Mouse (Mus musculus) right cerebral cortex, adult 2 months (tissue): ENCODE measurements around the gene Usp16.
A peak's percentile ranks its signal among the peaks of the same experiment; 100 is the strongest.

Experiments
- DNase-seq, 2 experiments: peaks; one replicate each; pipeline ENCODE4 v3.0.0; 2021 to 2022; ENCODE audit warnings: low spot score in 2 of 2

Gene Usp16

GRCm38 (mm10) chr16:87454419-87455179 is at the start of gene Usp16:
Usp16 (plus strand) TSS chr16:87454703.
- peak; percentile 94 to 98 for DNase-seq

- DNase-seq, result no peak
Observed at GRCm38 (mm10) chr16:87405001-87405400, 49.5 kb upstream of the Usp16 start.

GRCm38 (mm10) chr16:87420662-87421061 is 33.8 kb upstream of the Usp16 start:
- DNase-seq, result no peak

- DNase-seq, result no peak
Observed at GRCm38 (mm10) chr16:87427516-87427915, 27.0 kb upstream of the Usp16 start.

DNA sequence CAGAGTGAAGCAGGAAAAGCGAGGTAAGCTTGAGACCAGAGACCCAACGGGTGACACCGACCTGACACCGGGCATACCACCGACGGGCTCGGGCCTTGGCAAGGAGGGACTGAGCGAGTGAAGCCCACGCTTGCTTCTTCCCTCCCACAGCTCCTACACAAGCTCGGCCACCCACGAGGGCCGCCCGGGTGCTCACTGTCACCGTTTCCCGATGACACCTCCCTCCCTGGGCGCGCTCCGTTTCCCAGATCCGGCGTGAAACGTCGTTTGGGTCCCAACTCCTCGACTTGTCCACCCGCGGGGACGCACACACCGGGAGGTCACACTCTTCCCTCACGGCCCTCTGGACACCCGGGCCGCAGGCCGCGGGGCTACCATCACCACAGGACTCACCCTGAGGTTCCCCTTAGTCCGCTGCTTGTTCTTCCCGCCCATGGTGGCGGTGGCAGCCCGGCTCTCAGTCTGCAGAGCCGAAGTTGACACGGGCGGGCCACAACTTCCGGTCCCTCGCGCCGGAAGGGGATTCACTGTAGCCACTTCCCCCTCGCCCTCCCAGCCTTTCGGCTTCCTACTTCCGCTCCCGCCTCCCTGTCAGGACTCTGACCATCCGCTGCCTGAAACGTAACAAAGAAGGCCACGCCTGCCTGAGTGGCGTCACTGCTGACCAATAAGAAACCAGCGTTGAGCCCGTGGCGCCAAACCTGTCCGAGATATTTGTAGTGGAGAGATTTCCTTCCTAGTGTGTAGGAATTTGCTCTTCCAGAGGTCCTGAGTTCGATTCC is 22.3 kb upstream of the Usp16 start, which contains the start of gene Ltn1:
TSS of gene Ltn1 (minus strand) at position 580 of the 782 bp plus-strand sequence.
- peak; percentile 99 for DNase-seq

GRCm38 (mm10) chr16:87434266-87434665 is 20.2 kb upstream of the Usp16 start:
- DNase-seq, result no peak

DNA sequence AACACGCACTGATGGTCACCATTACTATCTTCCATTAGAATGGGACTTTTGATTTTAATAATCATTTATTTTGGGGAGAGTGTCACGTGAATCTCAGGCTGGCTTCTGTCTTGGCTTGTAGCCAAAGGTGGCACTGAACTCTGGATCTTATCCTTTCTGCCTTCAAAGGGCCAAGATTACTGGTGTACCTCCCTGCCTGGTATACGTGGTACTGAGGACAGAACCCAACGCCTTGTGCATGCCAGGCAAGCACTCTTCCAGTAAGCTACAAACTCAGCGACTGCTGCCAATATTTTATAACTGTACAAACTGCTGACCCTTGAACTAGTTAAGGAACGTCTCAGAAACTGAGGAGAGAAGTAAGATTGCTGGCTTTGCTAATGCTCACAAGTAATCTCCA is 19.6 kb upstream of the Usp16 start:
- no peak for DNase-seq

DNA sequence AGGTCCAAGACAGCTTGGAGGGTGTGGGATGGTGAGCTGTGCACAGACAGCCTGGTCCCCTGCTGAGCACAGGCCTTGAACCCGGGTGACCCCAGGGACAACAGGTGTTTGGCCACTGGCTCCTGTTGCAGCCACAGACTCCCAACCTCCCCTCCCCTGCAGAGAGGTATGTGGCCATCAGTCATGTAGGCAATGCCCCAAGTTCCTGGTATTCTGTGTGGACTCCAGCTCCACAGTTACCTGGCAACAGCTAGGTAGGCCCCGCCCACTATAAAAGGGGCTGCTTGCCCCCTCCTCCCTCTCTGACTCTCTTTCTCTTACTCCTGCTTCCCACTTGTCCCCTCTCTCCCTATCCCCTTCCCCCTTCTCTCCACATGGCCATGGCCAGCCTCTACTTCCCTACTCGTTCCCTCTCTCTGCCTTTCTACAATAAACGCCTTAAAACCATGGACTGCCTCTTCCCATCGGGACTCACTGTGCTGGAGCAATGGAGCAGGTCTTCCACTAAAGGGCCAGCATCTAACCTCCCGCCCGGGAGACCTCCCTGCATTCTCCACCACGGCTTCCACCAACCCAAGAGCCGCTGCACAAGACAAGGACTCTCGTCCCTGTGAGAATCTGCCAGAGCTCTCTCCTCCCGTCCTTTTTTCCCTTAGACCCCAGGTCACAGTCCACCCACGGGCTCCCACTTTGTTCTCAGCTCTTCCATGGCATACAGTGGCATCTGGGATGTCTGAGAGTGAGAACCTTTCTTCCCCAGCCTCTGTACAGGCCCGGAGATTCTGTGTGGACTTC is 18.9 kb upstream of the Usp16 start:
- no peak for DNase-seq

DNA sequence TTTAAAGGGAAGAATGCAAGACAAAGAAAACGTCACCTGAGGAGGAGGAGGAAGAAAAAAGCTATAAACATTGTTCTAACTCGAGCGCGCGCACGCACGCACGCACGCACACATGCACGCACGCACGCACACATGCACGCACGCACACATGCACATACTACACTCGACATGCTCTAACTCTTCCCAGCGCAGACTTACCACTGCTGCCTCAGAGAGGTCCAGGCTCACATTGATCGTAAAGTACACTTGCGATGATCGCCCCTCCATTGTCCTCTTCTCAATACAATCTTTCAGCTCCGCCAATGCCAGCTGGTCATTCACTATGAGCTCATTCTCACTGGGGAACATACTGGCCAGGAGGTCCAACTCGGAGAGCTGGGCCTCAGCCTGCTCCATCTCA is 17.4 kb upstream of the Usp16 start:
- DNase-seq, result no peak

GRCm38 (mm10) chr16:87438697-87439096 is 15.8 kb upstream of the Usp16 start:
- DNase-seq, result no peak

DNA sequence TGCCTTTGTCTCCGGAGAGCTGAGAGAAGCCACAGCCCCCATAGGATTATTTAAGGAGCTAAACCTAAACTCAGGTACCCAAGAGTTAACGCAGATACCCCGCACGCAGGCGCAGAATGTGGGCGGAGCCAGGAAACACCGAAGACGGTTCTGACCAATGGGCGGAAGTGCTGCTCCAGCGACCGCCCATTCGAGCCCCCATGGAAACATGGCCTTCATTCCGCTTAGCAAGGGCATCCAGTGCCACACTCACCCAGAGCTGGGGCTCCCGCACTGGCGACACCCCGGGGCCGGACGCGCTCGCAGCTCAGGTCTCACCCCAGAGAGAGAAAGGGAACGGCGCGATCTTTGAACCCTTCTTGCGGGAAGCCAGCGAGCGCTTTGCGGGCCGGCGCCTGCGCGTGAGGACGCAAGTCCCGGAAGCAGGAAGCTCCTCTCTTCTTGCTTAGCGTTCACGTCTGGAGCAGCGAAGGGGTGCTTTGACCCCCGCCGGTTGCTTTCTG is 14.3 kb upstream of the Usp16 start, which contains the start of gene Rwdd2b:
TSS of gene Rwdd2b (minus strand) at position 390 of the 503 bp plus-strand sequence.
- peak; percentile 90 to 96 for DNase-seq

GRCm38 (mm10) chr16:87441089-87441488 is 13.4 kb upstream of the Usp16 start:
- DNase-seq, result no peak

DNA sequence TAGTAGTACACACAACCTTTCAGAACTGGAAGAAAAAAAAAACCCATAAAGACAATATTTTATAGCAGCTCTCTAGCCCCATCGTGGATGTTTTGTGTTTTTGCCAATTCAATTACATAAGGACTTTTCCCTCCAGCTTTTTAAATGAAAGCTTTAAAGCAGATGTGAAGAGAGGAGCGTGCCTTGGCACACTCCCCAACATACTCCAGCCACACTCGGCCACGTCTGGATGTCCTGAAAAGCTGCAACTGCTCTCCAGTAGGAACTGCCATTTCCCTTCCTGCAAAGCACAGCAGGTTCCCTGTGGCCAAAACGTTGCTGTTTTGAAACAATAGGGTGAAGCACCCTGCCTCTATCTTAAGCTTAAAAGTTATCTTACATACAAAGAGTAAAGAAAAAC is 12.2 kb upstream of the Usp16 start:
- DNase-seq, result no peak

GRCm38 (mm10) chr16:87443245-87443644 is 11.3 kb upstream of the Usp16 start:
- DNase-seq, result no peak

DNA sequence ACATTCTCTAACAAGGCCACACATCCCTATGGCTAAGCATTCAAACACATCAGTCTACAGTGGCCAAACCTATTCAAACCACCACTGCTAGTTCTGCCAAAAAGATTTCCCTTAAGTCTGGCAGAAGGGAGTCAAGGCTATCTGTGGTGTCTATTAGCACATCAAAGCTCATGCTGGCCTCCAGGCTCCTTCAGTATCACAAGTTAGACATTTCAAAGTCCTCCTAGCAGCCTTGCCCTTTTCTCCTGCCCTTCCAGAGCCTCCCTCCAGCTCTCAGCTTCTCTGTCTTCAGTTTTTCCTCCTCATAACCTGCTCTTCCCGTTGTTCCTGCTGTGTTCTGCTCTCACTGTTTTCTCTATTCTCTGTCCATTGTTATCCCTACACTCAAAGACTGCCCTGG is 10.4 kb upstream of the Usp16 start:
- no peak for DNase-seq

GRCm38 (mm10) chr16:87445110-87445509 is 9.4 kb upstream of the Usp16 start:
- no peak for DNase-seq

- no peak for DNase-seq
Observed at GRCm38 (mm10) chr16:87445528-87445927, 9.0 kb upstream of the Usp16 start.

DNA sequence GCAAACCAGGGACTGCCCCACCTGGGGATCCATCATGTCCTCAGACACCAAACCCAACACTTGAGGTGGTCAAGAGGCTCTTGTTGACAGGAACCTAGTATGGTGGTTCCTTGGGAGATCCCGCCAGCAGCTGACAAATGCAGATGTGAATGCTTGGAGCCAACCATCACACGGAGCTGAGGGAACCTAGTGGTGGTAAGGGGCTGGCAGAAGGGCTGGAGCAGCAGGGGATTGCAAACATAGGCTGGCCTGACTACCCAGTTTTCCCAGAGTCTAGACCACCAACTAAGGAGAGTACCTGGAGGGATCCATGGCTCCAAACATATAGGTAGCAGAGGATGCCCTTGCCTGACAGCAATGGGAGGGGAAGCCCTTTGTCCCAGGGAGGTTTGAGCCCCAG is 1.3 kb upstream of the Usp16 start:
- DNase-seq, result no peak

- peak in 1 of 2 experiments; percentile 44 for DNase-seq
Observed at GRCm38 (mm10) chr16:87455180-87455611, 693 bp downstream of the Usp16 start.

DNA sequence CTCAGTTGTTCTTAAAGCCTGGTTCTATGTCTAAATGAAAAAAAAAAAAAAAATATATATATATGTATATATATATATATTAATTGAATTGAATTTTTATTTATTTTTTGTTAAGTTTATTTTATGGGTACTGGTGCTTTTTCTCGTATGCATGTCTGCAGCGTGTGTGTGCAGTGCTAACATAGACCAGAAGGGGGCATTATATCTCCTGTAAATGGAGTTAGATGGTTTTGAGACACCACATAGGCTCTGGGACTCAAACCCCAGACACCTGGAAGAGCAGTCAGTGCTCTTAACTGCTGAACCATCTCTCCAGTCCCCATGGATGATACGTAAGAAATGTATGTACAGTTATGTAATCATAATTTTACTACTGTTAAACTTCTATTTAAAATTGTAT is 4.2 kb downstream of the Usp16 start:
- DNase-seq, result no peak

GRCm38 (mm10) chr16:87470579-87470978 is 16.1 kb downstream of the Usp16 start:
- DNase-seq, result no peak

- no peak for DNase-seq
Observed at GRCm38 (mm10) chr16:87484367-87484766, 29.9 kb downstream of the Usp16 start.
